Mouse (Mus musculus): ENCODE results near the gene Hivep3. TPM values are rescaled to one million over a fixed set of nuclear protein-coding genes. Genes with fewer than 3 reads are reported as not detected.

Hivep3 gene
- polyA plus RNA-seq, 1 experiment from 2014 or later: 17.1 TPM

DNA sequence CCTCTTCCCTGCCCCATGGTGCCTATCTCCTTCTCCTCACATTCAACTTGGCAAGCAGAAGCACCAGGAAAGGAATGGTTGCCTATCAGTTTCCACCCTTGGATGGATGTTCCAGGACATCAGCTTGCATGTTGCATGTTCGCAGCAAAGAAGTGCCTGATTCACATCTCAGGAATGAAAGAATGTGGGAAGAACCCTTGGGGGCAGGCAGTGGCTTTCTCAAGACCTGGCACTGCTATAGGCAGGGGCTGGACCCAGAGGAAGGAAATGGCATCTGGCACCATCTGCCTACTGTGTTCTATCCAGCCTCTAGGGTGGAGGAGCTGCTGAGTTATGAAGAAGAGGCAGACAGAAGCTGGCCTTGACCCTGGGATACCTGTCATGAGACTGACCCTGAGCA is 296.4 kb downstream of the Hivep3 start:
- ATAC-seq (ENCODE audit: low FRiP score, low TSS enrichment) (no peak), DNase-seq (no peak)
- no peak overlapping the region for H3K9ac ChIP-seq (replicated peaks; ENCODE audit: low read length)
- H3K4me3 ChIP-seq (replicated peaks; ENCODE audit: low read depth, low read length): no peak overlapping the region
- H3K27ac ChIP-seq (replicated peaks; ENCODE audit: low read depth, low read length): no peak overlapping the region
- no peaks in the 10 kb centered on the region for H3K36me3 ChIP-seq (ENCODE audit: control insufficient read depth, insufficient read depth, low read length)
- WGBS: 87% methylated on average over 1 of the region's 1 CpGs
- no peak overlapping the region for H3K4me2 ChIP-seq (ENCODE audit: low read length)
- H3K9me3 ChIP-seq (ENCODE audit: control insufficient read depth, low read length): no peaks in the 10 kb centered on the region
- H3K4me1 ChIP-seq (ENCODE audit: control insufficient read depth, insufficient read depth, low read length): peaks cover 6% of the 10 kb centered on the region; the same call in 1 of the 2 replicates
- H3K27me3 ChIP-seq (ENCODE audit: control insufficient read depth, insufficient read depth, low read length): peaks cover 19% of the 10 kb centered on the region; the same call in 1 of the 2 replicates

GRCm38 (mm10) chr4:120032320-120032983 is 298.9 kb downstream of the Hivep3 start:
- peak overlapping the region; percentile 51 for H3K4me3 ChIP-seq (replicated peaks; ENCODE audit: low read depth, low read length)
- H3K4me1 ChIP-seq (ENCODE audit: control insufficient read depth, insufficient read depth, low read length): peaks cover 12% of the 10 kb centered on the region; the same call in 1 of the 2 replicates
- DNase-seq: peak; percentile 75
- peak overlapping the region; percentile 89 for H3K4me2 ChIP-seq (ENCODE audit: low read length)
- H3K27me3 ChIP-seq (ENCODE audit: control insufficient read depth, insufficient read depth, low read length): peaks cover 19% of the 10 kb centered on the region; the same call in 1 of the 2 replicates
- H3K9me3 ChIP-seq (ENCODE audit: control insufficient read depth, low read length): no peaks in the 10 kb centered on the region
- peak; percentile 59 for ATAC-seq (ENCODE audit: low FRiP score, low TSS enrichment)
- H3K9ac ChIP-seq (replicated peaks; ENCODE audit: low read length): peak overlapping the region; percentile 62
- 1% methylated on average over 69 of the region's 70 CpGs for WGBS
- no peak overlapping the region; the same call in 1 of the 2 replicates for H3K27ac ChIP-seq (replicated peaks; ENCODE audit: low read depth, low read length)
- H3K36me3 ChIP-seq (ENCODE audit: control insufficient read depth, insufficient read depth, low read length): no peaks in the 10 kb centered on the region

DNA sequence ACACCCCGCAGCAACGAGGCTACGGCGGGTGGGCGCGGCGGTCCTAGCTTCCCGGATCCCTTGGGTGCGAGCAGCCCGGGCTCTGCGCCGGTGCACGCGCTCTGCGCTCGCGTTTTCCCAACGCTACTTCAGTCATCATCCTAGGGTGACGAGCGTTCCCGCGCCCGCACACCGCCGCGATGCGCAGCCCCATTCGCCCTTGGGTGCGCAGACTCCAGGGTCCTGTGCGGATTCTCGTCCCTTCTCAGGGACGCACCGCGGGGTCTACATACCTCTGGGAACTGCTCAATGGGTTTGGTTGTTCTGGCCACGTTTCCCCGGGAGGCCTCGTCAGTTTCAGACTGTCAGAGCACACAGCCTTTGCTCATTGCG is 299.4 kb downstream of the Hivep3 start:
- no peaks in the 10 kb centered on the region for H3K9me3 ChIP-seq (ENCODE audit: control insufficient read depth, low read length)
- peaks cover 12% of the 10 kb centered on the region; the same call in 1 of the 2 replicates for H3K4me1 ChIP-seq (ENCODE audit: control insufficient read depth, insufficient read depth, low read length)
- no peaks in the 10 kb centered on the region for H3K36me3 ChIP-seq (ENCODE audit: control insufficient read depth, insufficient read depth, low read length)
- H3K27ac ChIP-seq (replicated peaks; ENCODE audit: low read depth, low read length): no peak overlapping the region; the same call in 1 of the 2 replicates
- peak; percentile 71 for DNase-seq
- peaks cover 19% of the 10 kb centered on the region; the same call in 1 of the 2 replicates for H3K27me3 ChIP-seq (ENCODE audit: control insufficient read depth, insufficient read depth, low read length)
- peak overlapping the region; percentile 89 for H3K4me2 ChIP-seq (ENCODE audit: low read length)
- WGBS: under 1% methylated on average over 38 of the region's 38 CpGs
- peak overlapping the region; percentile 51 for H3K4me3 ChIP-seq (replicated peaks; ENCODE audit: low read depth, low read length)
- H3K9ac ChIP-seq (replicated peaks; ENCODE audit: low read length): peak overlapping the region; percentile 62
- ATAC-seq (ENCODE audit: low FRiP score, low TSS enrichment): peak; percentile 31; the same call in 1 of the 2 replicates

DNA sequence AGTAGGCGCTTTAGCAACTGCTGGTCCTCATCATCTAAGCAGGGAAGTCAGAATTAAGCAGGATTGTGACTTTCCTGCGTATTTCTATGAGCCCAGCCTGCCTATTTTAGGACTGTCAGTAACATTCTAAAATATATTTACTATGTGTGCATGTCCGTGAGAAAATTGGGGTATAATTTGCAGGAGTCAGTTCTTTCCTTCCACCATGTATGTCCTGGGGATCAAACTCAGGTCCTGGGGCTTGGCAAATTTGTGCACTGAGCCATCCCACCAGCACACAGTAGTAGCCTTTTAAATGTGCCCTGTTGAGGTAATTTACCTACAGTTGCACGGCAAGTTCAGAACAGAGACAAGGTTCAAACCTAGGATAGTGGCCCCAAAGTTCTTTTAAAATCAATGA is 302.7 kb downstream of the Hivep3 start:
- no peaks in the 10 kb centered on the region for H3K9me3 ChIP-seq (ENCODE audit: control insufficient read depth, low read length)
- no peak overlapping the region for H3K4me2 ChIP-seq (ENCODE audit: low read length)
- WGBS: 85% methylated on average over 4 of the region's 4 CpGs
- peaks cover 12% of the 10 kb centered on the region; the same call in 1 of the 2 replicates for H3K4me1 ChIP-seq (ENCODE audit: control insufficient read depth, insufficient read depth, low read length)
- DNase-seq (no peak), ATAC-seq (ENCODE audit: low FRiP score, low TSS enrichment) (no peak)
- H3K27ac ChIP-seq (replicated peaks; ENCODE audit: low read depth, low read length): no peak overlapping the region
- H3K36me3 ChIP-seq (ENCODE audit: control insufficient read depth, insufficient read depth, low read length): no peaks in the 10 kb centered on the region
- H3K27me3 ChIP-seq (ENCODE audit: control insufficient read depth, insufficient read depth, low read length): peaks cover 19% of the 10 kb centered on the region; the same call in 1 of the 2 replicates
- no peak overlapping the region for H3K9ac ChIP-seq (replicated peaks; ENCODE audit: low read length)
- H3K4me3 ChIP-seq (replicated peaks; ENCODE audit: low read depth, low read length): no peak overlapping the region

GRCm38 (mm10) chr4:120037007-120037406 is 303.4 kb downstream of the Hivep3 start:
- no peak overlapping the region for H3K27ac ChIP-seq (replicated peaks; ENCODE audit: low read depth, low read length)
- H3K9ac ChIP-seq (replicated peaks; ENCODE audit: low read length): no peak overlapping the region
- H3K27me3 ChIP-seq (ENCODE audit: control insufficient read depth, insufficient read depth, low read length): peaks cover 19% of the 10 kb centered on the region; the same call in 1 of the 2 replicates
- H3K9me3 ChIP-seq (ENCODE audit: control insufficient read depth, low read length): no peaks in the 10 kb centered on the region
- no peak overlapping the region for H3K4me2 ChIP-seq (ENCODE audit: low read length)
- H3K4me1 ChIP-seq (ENCODE audit: control insufficient read depth, insufficient read depth, low read length): peaks cover 12% of the 10 kb centered on the region; the same call in 1 of the 2 replicates
- H3K4me3 ChIP-seq (replicated peaks; ENCODE audit: low read depth, low read length): no peak overlapping the region
- ATAC-seq (ENCODE audit: low FRiP score, low TSS enrichment) (no peak), DNase-seq (no peak)
- no peaks in the 10 kb centered on the region for H3K36me3 ChIP-seq (ENCODE audit: control insufficient read depth, insufficient read depth, low read length)
- 55% methylated on average over 7 of the region's 7 CpGs for WGBS

- Histone ChIP-seq H3K27me3 (ENCODE audit: control insufficient read depth, insufficient read depth, low read length) (0 out of 2 replicates have a peak, but pooled peaks cover 2% of the 10 kb centered on the region), H3K27ac (replicated peaks; ENCODE audit: low read depth, low read length) (no peak overlapping the region), H3K4me2 (ENCODE audit: low read length) (no peak overlapping the region), H3K36me3 (ENCODE audit: control insufficient read depth, insufficient read depth, low read length) (no peaks in the 10 kb centered on the region), H3K9ac (replicated peaks; ENCODE audit: low read length) (no peak overlapping the region), H3K9me3 (ENCODE audit: control insufficient read depth, low read length) (no peaks in the 10 kb centered on the region), H3K4me3 (replicated peaks; ENCODE audit: low read depth, low read length) (no peak overlapping the region), H3K4me1 (ENCODE audit: control insufficient read depth, insufficient read depth, low read length) (no peaks in the 10 kb centered on the region)
- no peak for ATAC-seq (ENCODE audit: low FRiP score, low TSS enrichment)
- WGBS: 82% methylated on average over 2 of the region's 2 CpGs
- DNase-seq: no peak
Measured at GRCm38 (mm10) chr4:120041520-120041919, 307.9 kb downstream of the Hivep3 start.

- Histone ChIP-seq H3K4me2 (ENCODE audit: low read length) (no peak overlapping the region), H3K9ac (replicated peaks; ENCODE audit: low read length) (no peak overlapping the region), H3K27ac (replicated peaks; ENCODE audit: low read depth, low read length) (no peak overlapping the region), H3K4me1 (ENCODE audit: control insufficient read depth, insufficient read depth, low read length) (no peaks in the 10 kb centered on the region), H3K36me3 (ENCODE audit: control insufficient read depth, insufficient read depth, low read length) (no peaks in the 10 kb centered on the region), H3K9me3 (ENCODE audit: control insufficient read depth, low read length) (no peaks in the 10 kb centered on the region), H3K27me3 (ENCODE audit: control insufficient read depth, insufficient read depth, low read length) (0 out of 2 replicates have a peak, but pooled peaks cover 2% of the 10 kb centered on the region), H3K4me3 (replicated peaks; ENCODE audit: low read depth, low read length) (no peak overlapping the region)
- 89% methylated on average over 7 of the region's 7 CpGs for WGBS
- DNase-seq (no peak), ATAC-seq (ENCODE audit: low FRiP score, low TSS enrichment) (no peak)
Measured at GRCm38 (mm10) chr4:120042480-120042879, 308.9 kb downstream of the Hivep3 start.

GRCm38 (mm10) chr4:120044612-120045011 is 311.0 kb downstream of the Hivep3 start:
- DNase-seq (no peak), ATAC-seq (ENCODE audit: low FRiP score, low TSS enrichment) (no peak)
- H3K4me1 ChIP-seq (ENCODE audit: control insufficient read depth, insufficient read depth, low read length): no peaks in the 10 kb centered on the region
- no peak overlapping the region for H3K4me3 ChIP-seq (replicated peaks; ENCODE audit: low read depth, low read length)
- 0 out of 2 replicates have a peak, but pooled peaks cover 2% of the 10 kb centered on the region for H3K27me3 ChIP-seq (ENCODE audit: control insufficient read depth, insufficient read depth, low read length)
- no peaks in the 10 kb centered on the region for H3K36me3 ChIP-seq (ENCODE audit: control insufficient read depth, insufficient read depth, low read length)
- no peaks in the 10 kb centered on the region for H3K9me3 ChIP-seq (ENCODE audit: control insufficient read depth, low read length)
- no peak overlapping the region for H3K27ac ChIP-seq (replicated peaks; ENCODE audit: low read depth, low read length)
- WGBS: 91% methylated on average over 5 of the region's 5 CpGs
- no peak overlapping the region for H3K4me2 ChIP-seq (ENCODE audit: low read length)
- no peak overlapping the region for H3K9ac ChIP-seq (replicated peaks; ENCODE audit: low read length)

DNA sequence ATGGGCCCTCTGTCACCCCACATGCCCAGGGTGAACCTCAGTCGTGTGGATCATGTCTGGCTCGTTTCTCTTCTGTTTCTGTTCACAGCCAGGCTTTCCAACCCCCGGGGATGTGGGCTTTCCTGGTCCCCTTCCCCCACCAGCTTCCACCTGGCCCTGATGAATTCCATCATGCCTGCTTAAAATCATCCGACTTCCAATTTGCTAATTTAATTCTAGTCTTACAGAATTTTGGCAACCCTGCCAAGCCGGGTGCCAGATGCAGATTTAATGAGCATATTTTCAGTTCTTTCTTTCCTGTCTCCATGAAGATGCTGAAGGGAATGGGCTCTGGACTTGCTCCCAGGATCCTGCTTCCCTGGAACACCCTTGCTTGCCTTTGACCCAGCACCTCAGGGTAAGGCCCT is 311.6 kb downstream of the Hivep3 start:
- peak; percentile 16 for DNase-seq
- 59% methylated on average over 5 of the region's 5 CpGs for WGBS
- H3K27ac ChIP-seq (replicated peaks; ENCODE audit: low read depth, low read length): no peak overlapping the region

More for the DNA sequence above, 311.6 kb downstream of the Hivep3 start:
- Histone ChIP-seq H3K9me3 (ENCODE audit: control insufficient read depth, low read length) (no peaks in the 10 kb centered on the region), H3K27me3 (ENCODE audit: control insufficient read depth, insufficient read depth, low read length) (no peaks in the 10 kb centered on the region), H3K4me2 (ENCODE audit: low read length) (no peak overlapping the region), H3K4me3 (replicated peaks; ENCODE audit: low read depth, low read length) (no peak overlapping the region), H3K36me3 (ENCODE audit: control insufficient read depth, insufficient read depth, low read length) (no peaks in the 10 kb centered on the region), H3K9ac (replicated peaks; ENCODE audit: low read length) (no peak overlapping the region), H3K4me1 (ENCODE audit: control insufficient read depth, insufficient read depth, low read length) (no peaks in the 10 kb centered on the region)
- ATAC-seq (ENCODE audit: low FRiP score, low TSS enrichment): no peak

Data from midbrain, embryonic 14.5 days (tissue).